Mouse (Mus musculus): ENCODE measurements at regions not wholly inside any gene's neighbourhood (a gene's known extent, or its start where the extent isn't known, plus 50 kb on each side); places are given as distances from the start of the nearest gene placed in this dataset.

DNA sequence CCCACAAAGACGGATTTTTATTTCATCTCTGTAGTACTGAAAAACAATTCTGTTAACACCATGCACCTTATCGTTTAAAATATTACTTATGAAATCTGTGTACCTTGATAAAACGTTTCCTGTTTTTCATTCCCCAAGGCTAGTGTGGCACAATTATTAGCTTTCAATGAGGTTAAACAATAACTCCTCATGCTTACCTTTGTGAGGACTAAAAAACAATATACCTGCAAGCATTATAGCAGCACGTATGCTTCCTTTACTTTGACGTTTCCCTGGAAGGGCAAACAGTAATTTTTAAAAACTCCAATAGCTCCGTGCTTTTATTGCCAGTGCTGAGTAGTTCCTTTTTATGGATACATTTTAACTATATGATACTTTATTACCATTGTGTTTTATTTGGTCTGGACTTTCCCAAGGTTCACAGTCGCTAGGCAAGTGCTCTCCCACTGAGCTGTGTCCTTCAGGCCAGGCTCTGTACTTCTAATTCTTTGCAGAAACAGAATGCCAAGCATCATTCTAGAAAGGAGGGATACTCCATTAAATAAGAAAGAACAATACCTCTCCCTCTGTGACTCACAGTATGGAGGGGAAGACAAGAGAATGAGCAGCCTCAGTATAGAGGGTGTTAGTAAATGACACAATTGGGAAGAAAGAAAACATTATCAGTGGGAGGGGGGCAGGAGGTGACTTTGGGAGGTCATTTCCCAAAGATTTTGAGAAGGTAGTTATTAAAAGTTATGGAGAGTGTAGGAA lies 50.0 kb upstream of the Itprid2 start:
- no peak for TF ChIP-seq CTCF (IDR thresholded peaks at IDR 0.05; ENCODE audit: borderline replicate concordance, extremely low read depth, insufficient read depth, insufficient read length)
- no peak for TF ChIP-seq POLR2A (IDR thresholded peaks at IDR 0.05; ENCODE audit: borderline replicate concordance, extremely low read depth, insufficient read depth, insufficient read length, poor library complexity, severe bottlenecking)

Data from brain, embryonic 14.5 days (tissue).